Mouse (Mus musculus) midbrain, embryonic 11.5 days (tissue): ENCODE measurements at regions not wholly inside any gene's neighbourhood (a gene's known extent, or its start where the extent isn't known, plus 50 kb on each side); places are given as distances from the start of the nearest gene placed in this dataset.

ENCODE experiments used
- ATAC-seq: fragments of 200-750 bp; cut with Nextera tagmentation; 2 replicates; pipeline ENCODE4 v1.8.0; 2017; ENCODE audit warnings: moderate TSS enrichment, moderate library complexity; ENCODE audit not compliant: low FRiP score
- DNase-seq: peaks from one replicate; pipeline ENCODE4 v3.0.0; 2015; ENCODE audit warnings: low spot score; ENCODE audit errors: missing footprints
- H3K27ac ChIP-seq: fragments of 300-500 bp; sonication (generic); 2 replicates; pipeline ENCODE4 v1.5.1; 2014; ENCODE audit warnings: low read depth, low read length
- H3K27me3 ChIP-seq: fragments of 300-500 bp; sonication (generic); 2 replicates; pipeline ENCODE4 v1.6.1; 2014; ENCODE audit warnings: mild to moderate bottlenecking, low read length, moderate library complexity, mixed read lengths; ENCODE audit not compliant: control insufficient read depth, insufficient read depth
- H3K36me3 ChIP-seq: fragments of 300-500 bp; sonication (generic); 2 replicates; pipeline ENCODE4 v1.6.1; 2014; ENCODE audit warnings: mild to moderate bottlenecking, low read length, moderate library complexity, mixed read lengths; ENCODE audit not compliant: control insufficient read depth, insufficient read depth
- H3K4me1 ChIP-seq: fragments of 300-500 bp; sonication (generic); 2 replicates; pipeline ENCODE4 v1.6.1; 2014; ENCODE audit warnings: low read length; ENCODE audit not compliant: control insufficient read depth, insufficient read depth
- H3K4me2 ChIP-seq: fragments of 300-500 bp; sonication (generic); 2 replicates; pipeline ENCODE4 v1.6.1; 2014; ENCODE audit warnings: mild to moderate bottlenecking, moderate library complexity
- H3K4me3 ChIP-seq: fragments of 300-500 bp; sonication (generic); 2 replicates; pipeline ENCODE4 v1.5.1; 2014; ENCODE audit warnings: low read depth, low read length
- H3K9ac ChIP-seq: fragments of 300-500 bp; sonication (generic); 2 replicates; pipeline ENCODE4 v1.6.1; 2014; ENCODE audit warnings: low read length
- H3K9me3 ChIP-seq: fragments of 300-500 bp; sonication (generic); 2 replicates; pipeline ENCODE4 v1.6.1; 2016; ENCODE audit warnings: low read length; ENCODE audit not compliant: control insufficient read depth
- WGBS: fragments of 180-500 bp; shearing (Covaris S2); extraction: QIAGEN DNeasy Blood & Tissue Kit; methylation state at CpG from one replicate; pipeline ENCODE4 v1.1.7; 2014; 5-methylcytosine and 5-hydroxymethylcytosine counted together

DNA sequence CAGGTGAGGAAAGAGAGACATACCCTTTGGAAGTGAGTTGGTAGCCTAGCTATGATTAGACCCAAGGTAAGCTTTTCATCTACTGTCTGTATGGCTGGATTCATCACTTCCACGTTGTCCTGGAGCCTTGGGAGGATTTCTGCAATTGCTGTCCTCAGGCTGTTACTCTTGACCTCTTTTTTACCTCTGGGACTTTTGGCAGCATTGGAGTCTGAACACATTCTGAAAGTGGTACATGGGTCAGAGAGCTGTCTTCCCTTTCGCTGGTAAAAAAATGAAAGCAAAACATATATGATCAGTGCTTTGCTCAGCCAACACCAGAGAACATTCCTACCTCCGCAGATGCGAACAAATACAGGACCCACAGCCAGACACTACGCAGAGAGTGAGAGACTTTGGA, 136.1 kb upstream of the Bcl6 start:
- H3K27me3 ChIP-seq, result no peaks in the 10 kb centered on the region
- no peak overlapping the region for H3K4me3 ChIP-seq
- DNase-seq, result no peak
- no peaks in the 10 kb centered on the region for H3K4me1 ChIP-seq
- no peak for ATAC-seq
- H3K9ac ChIP-seq, result no peak overlapping the region
- 88% methylated on average over 5 of the region's 5 CpGs for WGBS
- H3K9me3 ChIP-seq, result no peaks in the 10 kb centered on the region
- no peak overlapping the region for H3K4me2 ChIP-seq
- H3K36me3 ChIP-seq, result no peaks in the 10 kb centered on the region
- H3K27ac ChIP-seq, result no peak overlapping the region

- no peaks in the 10 kb centered on the region for H3K9me3 ChIP-seq
- H3K4me3 ChIP-seq, result no peak overlapping the region
- 83% methylated on average over 4 of the region's 4 CpGs for WGBS
- ATAC-seq, result no peak
- no peak overlapping the region for H3K9ac ChIP-seq
- no peaks in the 10 kb centered on the region for H3K36me3 ChIP-seq
- no peaks in the 10 kb centered on the region for H3K4me1 ChIP-seq
- no peak overlapping the region for H3K4me2 ChIP-seq
- H3K27me3 ChIP-seq, result no peaks in the 10 kb centered on the region
- DNase-seq, result no peak
- H3K27ac ChIP-seq, result no peak overlapping the region
These were observed 135.4 kb upstream of the Bcl6 start for GRCm38 (mm10) chr16:24124083-24124482.

- DNase-seq (no peak), ATAC-seq (no peak)
- 89% methylated on average over 6 of the region's 6 CpGs for WGBS
- no peaks in the 10 kb centered on the region for H3K27me3 ChIP-seq
- H3K27ac ChIP-seq, result no peak overlapping the region
- H3K36me3 ChIP-seq, result no peaks in the 10 kb centered on the region
- no peaks in the 10 kb centered on the region for H3K4me1 ChIP-seq
- H3K4me3 ChIP-seq, result no peak overlapping the region
- H3K4me2 ChIP-seq, result no peak overlapping the region
- H3K9me3 ChIP-seq, result no peaks in the 10 kb centered on the region
- no peak overlapping the region for H3K9ac ChIP-seq
These were observed 133.0 kb upstream of the Bcl6 start for GRCm38 (mm10) chr16:24121633-24122032.

DNA sequence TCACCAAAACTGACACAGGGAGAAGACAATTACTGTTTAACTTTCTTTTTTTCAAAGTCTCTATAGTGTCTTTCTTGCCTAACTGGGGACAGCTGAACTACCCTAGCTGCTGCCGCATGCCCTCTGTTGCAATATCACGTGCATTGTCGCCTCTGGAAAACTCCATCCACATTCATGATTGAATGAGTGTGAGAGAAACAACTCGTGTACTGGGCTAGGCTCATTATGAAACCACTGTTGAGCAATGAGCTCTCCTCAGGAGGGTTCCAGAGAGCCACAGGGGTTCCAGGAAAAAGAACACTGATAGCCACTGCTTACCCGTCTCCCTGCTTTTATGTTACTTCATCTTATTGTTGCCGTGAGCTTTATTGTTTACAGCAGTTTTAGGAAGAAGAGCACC, 132.2 kb upstream of the Bcl6 start:
- ATAC-seq (no peak), DNase-seq (no peak)
- 65% methylated on average over 6 of the region's 6 CpGs for WGBS
- H3K27me3 ChIP-seq, result no peaks in the 10 kb centered on the region
- no peaks in the 10 kb centered on the region for H3K4me1 ChIP-seq
- no peaks in the 10 kb centered on the region for H3K36me3 ChIP-seq
- H3K9me3 ChIP-seq, result no peaks in the 10 kb centered on the region
- no peak overlapping the region for H3K9ac ChIP-seq
- H3K4me3 ChIP-seq, result no peak overlapping the region
- H3K27ac ChIP-seq, result no peak overlapping the region
- no peak overlapping the region for H3K4me2 ChIP-seq

GRCm38 (mm10) chr16:24118487-24118886, 129.8 kb upstream of the Bcl6 start:
- 84% methylated on average over 2 of the region's 2 CpGs for WGBS
- Histone ChIP-seq H3K27ac (no peak overlapping the region), H3K4me1 (no peaks in the 10 kb centered on the region), H3K9me3 (no peaks in the 10 kb centered on the region), H3K36me3 (no peaks in the 10 kb centered on the region), H3K9ac (no peak overlapping the region), H3K4me3 (no peak overlapping the region), H3K27me3 (no peaks in the 10 kb centered on the region), H3K4me2 (no peak overlapping the region)
- DNase-seq (no peak), ATAC-seq (no peak)

DNA sequence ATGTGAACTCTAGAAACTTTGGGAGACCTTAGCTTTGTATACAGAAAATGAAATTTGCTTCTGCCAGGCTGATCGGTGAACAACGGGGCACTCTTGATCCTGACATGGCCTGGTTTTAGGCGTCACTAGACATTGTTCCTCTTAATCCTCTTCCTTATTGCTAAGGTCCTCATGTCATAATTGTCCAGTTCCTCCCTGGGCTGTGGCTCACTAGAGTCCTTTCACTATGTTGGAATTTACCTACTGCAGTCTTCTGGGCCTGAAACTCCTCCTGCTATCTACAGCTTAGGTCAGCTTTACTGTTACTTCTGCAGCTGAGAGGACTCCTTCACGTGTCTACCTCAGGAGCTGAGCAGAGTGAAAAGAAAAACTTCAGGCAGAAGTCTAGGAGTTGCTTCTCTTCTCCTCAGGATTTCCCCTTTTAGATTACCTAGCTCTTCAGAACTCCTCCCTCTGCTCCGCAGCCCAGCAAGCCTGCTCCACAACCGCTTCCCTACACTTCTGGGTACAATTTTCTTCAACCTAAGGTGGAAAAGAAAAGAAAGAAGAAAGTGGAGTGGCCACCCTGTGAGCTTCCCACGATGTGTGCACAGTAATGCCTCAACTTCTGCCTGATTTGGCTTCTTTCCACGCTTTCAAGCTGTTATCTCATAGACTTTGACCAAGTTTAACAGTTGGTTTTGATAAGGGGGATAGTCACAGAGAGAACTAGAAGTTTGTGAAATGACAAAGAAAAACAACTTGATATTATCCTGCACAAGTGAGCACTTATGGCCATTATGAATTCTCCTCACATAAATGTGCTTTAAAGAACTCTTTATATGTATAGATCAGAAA, 114.4 kb upstream of the Bcl6 start:
- no peaks in the 10 kb centered on the region for H3K36me3 ChIP-seq
- no peaks in the 10 kb centered on the region for H3K9me3 ChIP-seq
- H3K4me3 ChIP-seq, result no peak overlapping the region
- H3K4me1 ChIP-seq, result no peaks in the 10 kb centered on the region
- H3K27ac ChIP-seq, result no peak overlapping the region
- 80% methylated on average over 8 of the region's 8 CpGs for WGBS
- no peaks in the 10 kb centered on the region for H3K27me3 ChIP-seq
- DNase-seq, result no peak
- ATAC-seq, result no peak
- H3K4me2 ChIP-seq, result no peak overlapping the region
- no peak overlapping the region for H3K9ac ChIP-seq

DNA sequence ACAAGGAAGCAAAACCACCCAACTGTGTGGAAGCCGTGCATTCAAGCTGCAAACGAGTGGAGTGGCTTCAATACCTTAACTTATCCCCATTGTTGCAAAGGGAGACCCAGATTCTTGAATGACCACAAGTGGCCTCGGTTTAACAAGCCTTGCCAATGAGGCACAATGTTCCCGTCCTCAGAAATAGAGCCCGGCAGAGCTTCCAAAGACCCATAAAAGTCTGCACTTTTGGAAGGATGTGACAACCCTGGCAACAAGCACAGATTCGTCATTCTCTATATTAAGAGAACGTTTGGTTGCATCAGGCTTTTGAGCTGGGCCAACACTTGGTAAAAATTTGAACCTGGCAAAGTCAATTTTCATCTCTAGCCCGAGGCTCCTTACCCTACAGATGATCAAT, 108.9 kb upstream of the Bcl6 start:
- 55% methylated on average over 8 of the region's 8 CpGs for WGBS
- DNase-seq, result no peak

GRCm38 (mm10) chr16:24096076-24096475, 107.4 kb upstream of the Bcl6 start:
- Histone ChIP-seq H3K9ac (no peak overlapping the region), H3K36me3 (no peaks in the 10 kb centered on the region), H3K27me3 (no peaks in the 10 kb centered on the region), H3K27ac (no peak overlapping the region), H3K4me2 (no peak overlapping the region), H3K4me3 (no peak overlapping the region), H3K4me1 (no peaks in the 10 kb centered on the region), H3K9me3 (no peaks in the 10 kb centered on the region)
- WGBS, result 79% methylated on average over 1 of the region's 1 CpGs
- no peak for ATAC-seq
- DNase-seq, result no peak

More for the DNA sequence above, 108.9 kb upstream of the Bcl6 start:
- Histone ChIP-seq H3K9ac (no peak overlapping the region), H3K9me3 (no peaks in the 10 kb centered on the region), H3K27ac (no peak overlapping the region), H3K4me1 (no peaks in the 10 kb centered on the region), H3K36me3 (no peaks in the 10 kb centered on the region), H3K4me3 (no peak overlapping the region), H3K27me3 (no peaks in the 10 kb centered on the region), H3K4me2 (no peak overlapping the region)
- ATAC-seq, result no peak

- DNase-seq (no peak), ATAC-seq (no peak)
- no peaks in the 10 kb centered on the region for H3K36me3 ChIP-seq
- 92% methylated on average over 4 of the region's 4 CpGs for WGBS
- H3K4me3 ChIP-seq, result no peak overlapping the region
- no peaks in the 10 kb centered on the region for H3K9me3 ChIP-seq
- H3K4me1 ChIP-seq, result no peaks in the 10 kb centered on the region
- no peak overlapping the region for H3K27ac ChIP-seq
- no peaks in the 10 kb centered on the region for H3K27me3 ChIP-seq
- H3K9ac ChIP-seq, result no peak overlapping the region
- H3K4me2 ChIP-seq, result no peak overlapping the region
These were observed 107.0 kb upstream of the Bcl6 start for GRCm38 (mm10) chr16:24095630-24096029.
